ENCODE assay signal across 8 mouse cellular contexts in genomic region chr1:181851521-181852310, GRCm38 (mm10). TPM values are rescaled to one million over a fixed set of nuclear protein-coding genes. Genes with fewer than 3 reads are reported as not detected.
DNase-seq lines count a peak whose midpoint lies in the region; ATAC-seq lines count a peak whose summit lies in the region.

No protein-coding gene starts in this region.

- 86% methylated on average over 12 of the region's 12 CpGs for WGBS in hindbrain, embryonic 16.5 days
- whole genome bisulfite sequencing in hindbrain, embryonic 10.5 days: 89% methylated on average over 12 of the region's 12 CpGs
- 86% methylated on average over 12 of the region's 12 CpGs for WGBS in neural tube, embryonic 15.5 days

- peak; percentile 65; the same call in 1 of the 2 replicates for ATAC-seq in hindbrain, embryonic 16.5 days
- ATAC-seq in neural tube, embryonic 15.5 days (ENCODE audit: low FRiP score): no peak

- H3K4me2 ChIP-seq in hindbrain, embryonic 16.5 days (ENCODE audit: low read length): no peak overlapping the region
- H3K4me2 ChIP-seq in neural tube, embryonic 15.5 days: no peak overlapping the region

- H3K36me3 ChIP-seq in hindbrain, embryonic 16.5 days (ENCODE audit: control insufficient read depth, insufficient read depth, low read length): no peaks in the 10 kb centered on the region
- H3K36me3 ChIP-seq in hindbrain, embryonic 10.5 days: no peaks in the 10 kb centered on the region
- H3K36me3 ChIP-seq in neural tube, embryonic 15.5 days: no peaks in the 10 kb centered on the region

- H3K27ac ChIP-seq in hindbrain, embryonic 16.5 days (ENCODE audit: low read depth, low read length): no peak overlapping the region
- H3K27ac ChIP-seq in hindbrain, embryonic 10.5 days: no peak overlapping the region
- no peak overlapping the region for H3K27ac ChIP-seq in neural tube, embryonic 15.5 days (replicated peaks)

- H3K9ac ChIP-seq in hindbrain, embryonic 16.5 days (ENCODE audit: low read depth, low read length): no peak overlapping the region
- H3K9ac ChIP-seq in neural tube, embryonic 15.5 days (replicated peaks): no peak overlapping the region

- peaks cover 2% of the 10 kb centered on the region; the same call in 1 of the 2 replicates for H3K4me1 ChIP-seq in hindbrain, embryonic 16.5 days (ENCODE audit: control insufficient read depth, insufficient read depth, low read depth, low read length)
- H3K4me1 ChIP-seq in hindbrain, embryonic 10.5 days (replicated peaks): peaks cover 13% of the 10 kb centered on the region
- peaks cover 11% of the 10 kb centered on the region for H3K4me1 ChIP-seq in neural tube, embryonic 15.5 days

- H3K4me3 ChIP-seq in hindbrain, embryonic 16.5 days (ENCODE audit: low read length): no peak overlapping the region
- H3K4me3 ChIP-seq in hindbrain, embryonic 10.5 days: no peak overlapping the region
- H3K4me3 ChIP-seq in neural tube, embryonic 15.5 days (replicated peaks): no peak overlapping the region

- H3K9me3 ChIP-seq in hindbrain, embryonic 16.5 days (ENCODE audit: control insufficient read depth, low read length): no peaks in the 10 kb centered on the region
- H3K9me3 ChIP-seq in hindbrain, embryonic 10.5 days: no peaks in the 10 kb centered on the region
- no peaks in the 10 kb centered on the region for H3K9me3 ChIP-seq in neural tube, embryonic 15.5 days (replicated peaks)

- DNase-seq in hindbrain, embryonic 10.5 days (ENCODE audit: low spot score): no peak
- DNase-seq in brain, adult 2 months (ENCODE audit: low read depth, low spot score): peak; percentile 75
- peak; percentile 98 for DNase-seq in heart, adult 11 months
- peak; percentile 63 to 85 for DNase-seq in layer of hippocampus, postnatal 14 days (ENCODE audit: low spot score in 2 of 2)
- DNase-seq in right cerebral cortex, postnatal 25 days: peak; percentile 54
- DNase-seq in MN1 (ENCODE audit: low spot score): no peak

- H3K27me3 ChIP-seq in hindbrain, embryonic 16.5 days (replicated peaks; ENCODE audit: control insufficient read depth, insufficient read depth, low read length): no peaks in the 10 kb centered on the region
- peaks cover 5% of the 10 kb centered on the region; the same call in 1 of the 2 replicates for H3K27me3 ChIP-seq in hindbrain, embryonic 10.5 days (ENCODE audit: insufficient read depth, poor library complexity, severe bottlenecking)
- no peaks in the 10 kb centered on the region for H3K27me3 ChIP-seq in neural tube, embryonic 15.5 days (replicated peaks)

RNA-seq across cellular contexts. Expression of gene Lbr, which starts 8.9 kb away (rescaled TPM):
- 27.7 and 30.9 TPM in 2 replicates for polyA plus RNA-seq in hindbrain, embryonic 16.5 days (2015; fragmentation: Nextera tagmentation; extraction: Ambion mirVana)
- 135 and 189 TPM in 2 replicates for polyA plus RNA-seq in hindbrain, embryonic 10.5 days (2016; fragmentation: Nextera tagmentation; extraction: Ambion mirVana)
- total RNA-seq in layer of hippocampus, postnatal 14 days (2021): 10 to 100 TPM; 14.1 to 18.9 TPM
- polyA plus RNA-seq in neural tube, embryonic 15.5 days (2015; fragmentation: Nextera tagmentation; extraction: Ambion mirVana): 22.5 and 52.3 TPM in 2 replicates

Comparison
In these comparisons a context has a peak if more than half of its experiments do, and no peak if none do; other contexts are left out.
1. DNase-seq: peak in brain, adult 2 months (single experiment), heart, adult 11 months (single experiment), layer of hippocampus, postnatal 14 days (2 of 2) and right cerebral cortex, postnatal 25 days (single experiment); none in hindbrain, embryonic 10.5 days (single experiment) and MN1 (single experiment).